Mouse (Mus musculus) effector memory CD4-positive, alpha-beta T cell, adult 7 months (primary cell): Measurements from ENCODE around the gene C9. TPM values are rescaled to one million over a fixed set of nuclear protein-coding genes. Genes with fewer than 3 reads are reported as not detected.

ENCODE experiments used
- polyA plus RNA-seq: library from polyadenylated mRNA; unstranded; fragments of 100-300 nt; shearing (Covaris generic); gene quantifications from one replicate; pipeline ENCODE4 v1.2.1, GENCODE M21; 2017

The C9 gene
- 0.59 TPM for polyA plus RNA-seq

DNA sequence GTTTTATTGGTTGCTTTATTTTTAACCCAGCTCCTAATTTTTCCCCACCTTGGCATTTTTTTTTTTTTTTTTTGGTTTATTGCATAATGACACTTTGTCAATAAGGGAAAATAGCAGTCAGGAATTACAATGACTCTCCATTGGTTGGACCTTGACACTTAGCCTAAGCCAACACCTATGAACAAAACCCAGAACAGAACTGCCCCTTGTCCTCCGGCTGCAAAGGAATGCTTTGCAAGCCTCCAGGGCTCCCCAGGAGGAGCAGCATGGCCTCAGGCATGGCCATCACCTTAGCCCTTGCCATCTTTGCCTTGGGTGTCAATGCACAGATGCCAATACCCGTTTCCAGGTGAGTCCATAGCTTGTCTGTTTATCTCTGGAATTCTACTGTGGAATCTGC lies at the start of gene C9:
Gene C9 (plus strand): TSS at position 193 of the 400 bp plus-strand sequence.

DNA sequence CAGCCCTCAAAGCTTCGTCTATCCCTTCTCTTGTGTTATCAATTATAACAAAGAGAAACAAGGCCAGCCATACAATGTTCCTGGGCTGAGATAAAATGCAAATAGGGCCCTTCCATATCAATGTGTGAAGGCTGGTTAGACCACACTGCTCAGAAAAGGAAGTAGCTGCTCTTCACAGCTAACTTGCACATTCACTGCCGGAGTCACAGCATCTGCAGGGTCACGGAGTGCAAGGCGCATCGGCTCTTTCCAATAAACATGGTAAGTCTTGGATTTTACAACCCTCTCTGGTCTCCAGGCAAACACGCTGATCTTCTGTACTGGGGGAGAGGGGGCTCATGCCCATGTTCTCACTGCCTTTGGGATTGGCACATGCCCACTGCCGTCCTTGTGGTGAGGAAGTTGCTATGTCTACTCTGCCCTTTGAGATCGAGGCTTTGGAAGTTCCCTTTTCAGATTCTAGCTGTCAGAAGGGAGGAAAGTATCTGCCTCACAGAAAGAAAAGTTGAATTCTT lies 77.6 kb downstream of the C9 start, which contains the start of gene Fyb:
Gene Fyb (plus strand): TSS at position 201 of the 515 bp plus-strand sequence.

Other genes starting within 250 kb of the C9 start
- gene Dab2, start 145.5 kb upstream of the C9 start, polyA plus RNA-seq = 0.96 TPM
- 697 TPM for gene Fyb, start 77.5 kb downstream of the C9 start, polyA plus RNA-seq